Mouse (Mus musculus) CH12.LX (cell line): ENCODE results near the gene Tfdp1. TPM values are rescaled to one million over a fixed set of nuclear protein-coding genes. Genes with fewer than 3 reads are reported as not detected.

Experiments
- DNase-seq: peaks from one replicate; pipeline ENCODE4 v3.0.0-alpha.2; 2013; ENCODE audit errors: extremely low read depth
- H3K27ac ChIP-seq: 2 replicates; pipeline ENCODE4 v1.5.1; 2012; ENCODE audit warnings: low read depth, mild to moderate bottlenecking, control low read depth, moderate library complexity; ENCODE audit not compliant: insufficient read depth
- H3K27me3 ChIP-seq: replicated peaks from 2 replicates; pipeline ENCODE3; 2012; ENCODE audit warnings: inconsistent platforms
- H3K36me3 ChIP-seq, 2 experiments: replicated peaks in 1 of 2; 2 replicates each; pipeline versions ENCODE3 to v1.6.1; 2012; ENCODE audit warnings: inconsistent platforms in 1 of 2, low read length in 1 of 2, mild to moderate bottlenecking in 1 of 2, mixed read lengths in 1 of 2, moderate library complexity in 1 of 2; ENCODE audit not compliant: control insufficient read depth in 1 of 2, insufficient read depth in 1 of 2
- H3K4me1 ChIP-seq, 2 experiments: 2 replicates each; pipeline ENCODE4 v1.6.1; 2012; ENCODE audit warnings: inconsistent platforms in 1 of 2, moderate library complexity in 1 of 2; ENCODE audit not compliant: insufficient read depth in 2 of 2, control insufficient read depth in 1 of 2
- H3K4me2 ChIP-seq: 2 replicates; pipeline ENCODE4 v1.6.1; 2012; ENCODE audit warnings: low read depth, mild to moderate bottlenecking, control low read depth; ENCODE audit not compliant: poor library complexity, insufficient read depth, severe bottlenecking
- H3K4me3 ChIP-seq, 3 experiments: fragments of 150-350 bp in 1 of 3; sonication (generic) in 1 of 3; replicated peaks in 1 of 3; 2 replicates each; pipeline versions ENCODE3 to v1.5.1; 2011 to 2012; ENCODE audit warnings: low read depth in 2 of 3, low read length in 2 of 3, mild to moderate bottlenecking in 2 of 3, moderate library complexity in 2 of 3, control low read depth in 1 of 3, improper control_type of control experiment in 1 of 3, inconsistent platforms in 1 of 3, mixed read lengths in 1 of 3; ENCODE audit not compliant: poor library complexity in 1 of 3
- H3K79me2 ChIP-seq: replicated peaks from 2 replicates; pipeline ENCODE4 v1.6.1; 2012; ENCODE audit warnings: mild to moderate bottlenecking, moderate library complexity; ENCODE audit not compliant: control insufficient read depth, poor library complexity, insufficient read depth, severe bottlenecking; ENCODE audit errors: extremely low read depth
- H3K9ac ChIP-seq: 2 replicates; pipeline ENCODE4 v1.6.1; 2012; ENCODE audit warnings: low read depth, mild to moderate bottlenecking, control low read depth, moderate library complexity; ENCODE audit not compliant: insufficient read depth
- H3K9me3 ChIP-seq: replicated peaks from 2 replicates; pipeline ENCODE3; 2012; ENCODE audit warnings: low read length, inconsistent platforms, mixed read lengths
- CHD1 ChIP-seq: IDR thresholded peaks from 2 replicates; pipeline ENCODE4 v1.6.1; 2012; ENCODE audit warnings: low read depth, low read length, improper control_type of control experiment, inconsistent platforms
- CHD2 ChIP-seq: IDR thresholded peaks from 2 replicates; pipeline ENCODE4 v1.6.1; 2011; ENCODE audit warnings: low read length, improper control_type of control experiment
- CTCF ChIP-seq, 2 experiments: IDR thresholded peaks in 1 of 2; conservative IDR thresholded peaks in 1 of 2; 2 replicates each; pipeline ENCODE4 v1.5.1; 2011 to 2012; ENCODE audit warnings: low read depth in 2 of 2, low read length in 2 of 2, improper control_type of control experiment in 1 of 2, inconsistent platforms in 1 of 2, mild to moderate bottlenecking in 1 of 2, moderate library complexity in 1 of 2
- ELF1 ChIP-seq: IDR thresholded peaks from 2 replicates; pipeline ENCODE4 v1.6.1; 2014; ENCODE audit warnings: low read depth, mild to moderate bottlenecking, inconsistent platforms, low read length, improper control_type of control experiment
- IRF4 ChIP-seq: IDR thresholded peaks from 2 replicates; pipeline ENCODE4 v1.6.1; 2014; ENCODE audit warnings: low read depth, mild to moderate bottlenecking, inconsistent platforms, low read length, improper control_type of control experiment
- JUN ChIP-seq: IDR thresholded peaks from 2 replicates; pipeline ENCODE4 v1.6.1; 2011; ENCODE audit warnings: low read depth, mild to moderate bottlenecking, low read length, improper control_type of control experiment, moderate library complexity; ENCODE audit not compliant: insufficient read depth
- MAX ChIP-seq: IDR thresholded peaks from 2 replicates; pipeline ENCODE4 v1.6.1; 2011; ENCODE audit warnings: low read length, improper control_type of control experiment
- NELFE ChIP-seq: IDR thresholded peaks from 2 replicates; pipeline ENCODE4 v1.6.1; 2011; ENCODE audit warnings: low read depth, low read length, improper control_type of control experiment
- NRF1 ChIP-seq: IDR thresholded peaks from 2 replicates; pipeline ENCODE4 v1.6.1; 2014; ENCODE audit warnings: low read depth, mild to moderate bottlenecking, inconsistent platforms, low read length, improper control_type of control experiment, moderate library complexity
- POLR2AphosphoS2 ChIP-seq: IDR thresholded peaks from 2 replicates; pipeline ENCODE4 v1.6.1; 2011; ENCODE audit warnings: low read depth, low read length, improper control_type of control experiment
- RAD21 ChIP-seq: IDR thresholded peaks from 2 replicates; pipeline ENCODE4 v1.6.1; 2011; ENCODE audit warnings: low read depth, mild to moderate bottlenecking, low read length, improper control_type of control experiment, moderate library complexity
- RCOR1 ChIP-seq: conservative IDR thresholded peaks from 2 replicates; pipeline ENCODE4 v1.6.1; 2012; ENCODE audit warnings: low read depth, mild to moderate bottlenecking, inconsistent platforms, low read length, improper control_type of control experiment
- SIN3A ChIP-seq: IDR thresholded peaks from 2 replicates; pipeline ENCODE4 v1.6.1; 2012; ENCODE audit warnings: low read length, improper control_type of control experiment, inconsistent platforms
- SMC3 ChIP-seq: IDR thresholded peaks from 2 replicates; pipeline ENCODE4 v1.6.1; 2011; ENCODE audit warnings: low read depth, low read length, improper control_type of control experiment
- TBP ChIP-seq: conservative IDR thresholded peaks from 2 replicates; pipeline ENCODE4 v1.6.1; 2011; ENCODE audit warnings: low read depth, low read length, improper control_type of control experiment
- UBTF ChIP-seq: IDR thresholded peaks from 2 replicates; pipeline ENCODE4 v1.6.1; 2012; ENCODE audit warnings: low read depth, mild to moderate bottlenecking, inconsistent platforms, low read length, improper control_type of control experiment, moderate library complexity
- USF2 ChIP-seq: conservative IDR thresholded peaks from 2 replicates; pipeline ENCODE4 v1.6.1; 2011; ENCODE audit warnings: low read depth, low read length, improper control_type of control experiment
- ZC3H11A ChIP-seq: IDR thresholded peaks from 2 replicates; pipeline ENCODE4 v1.6.1; 2012; ENCODE audit warnings: low read depth, mild to moderate bottlenecking, inconsistent platforms, low read length, improper control_type of control experiment
- ZKSCAN1 ChIP-seq: IDR thresholded peaks from 2 replicates; pipeline ENCODE4 v1.6.1; 2012; ENCODE audit warnings: low read depth, inconsistent platforms, low read length, improper control_type of control experiment, borderline replicate concordance
- ZMIZ1 ChIP-seq: IDR thresholded peaks from 2 replicates; pipeline ENCODE4 v1.6.1; 2012; ENCODE audit warnings: low read depth, mild to moderate bottlenecking, inconsistent platforms, low read length, improper control_type of control experiment
- ZNF384 ChIP-seq: IDR thresholded peaks from 2 replicates; pipeline ENCODE4 v1.6.1; 2012; ENCODE audit warnings: low read depth, low read length, improper control_type of control experiment, inconsistent platforms
- dilution Hi-C: fragments of 300-500 bp; cut with MboI; formaldehyde crosslinking; loops from 2 replicates; pipeline ENCODE4 v1.14.3; 2020; ENCODE audit warnings: low sequenced_read_pairs; ENCODE audit not compliant: extremely low pct_unique_long_range_greater_than_20kb, extremely low pct_ligation_motif_present
- in situ Hi-C: fragments of 300-500 bp; cut with MboI; formaldehyde crosslinking; loops from 3 replicates; pipeline ENCODE4 v1.14.3; 2019; ENCODE audit warnings: low sequenced_read_pairs, low pct_ligation_motif_present, low pct_unique_long_range_greater_than_20kb, mixed read lengths
- polyA plus RNA-seq: library from polyadenylated mRNA; unstranded; fragments of >175 nt; gene quantifications from 2 replicates; pipeline ENCODE4 v1.2.1, GENCODE M21; 2012; ENCODE audit warnings: low read depth; ENCODE audit not compliant: insufficient read length
- total RNA-seq, 2 experiments: library from RNA; depleted of rRNA; stranded (reverse); fragments of 300-350 nt in 1 of 2; fragments of >200 nt in 1 of 2; gene quantifications; 2 replicates each; pipeline ENCODE4 v1.2.3; 2012 to 2014

Tfdp1 gene
- total and polyA plus RNA-seq, 3 experiments = 189 to 338 (median 301) TPM

GRCm38 (mm10) chr8:13412891-13413558 is 74.5 kb downstream of the Tfdp1 start:
- dilution Hi-C loops (no loop called here), in situ Hi-C loops (loop anchor here (10.0 kb wide), 1 partner anchor 332 kb away; no protein-coding TSS in a partner anchor)
- DNase-seq = peak; percentile 60
- Histone ChIP-seq H3K4me2 (no peak overlapping the region), H3K27me3 (peaks cover 39% of the 10 kb centered on the region), H3K4me1 (no peaks in the 10 kb centered on the region; a peak in 1 of 4 replicates), H3K36me3 (no peaks in the 10 kb centered on the region), H3K9me3 (no peaks in the 10 kb centered on the region), H3K9ac (no peak overlapping the region), H3K79me2 (no peaks in the 10 kb centered on the region), H3K4me3 (no peak overlapping the region), H3K27ac (no peak overlapping the region)
- TF ChIP-seq JUN = no peak
- no peak for TF ChIP-seq UBTF
- TF ChIP-seq NRF1 = no peak
- TF ChIP-seq SMC3 = peak; percentile 82
- peak; percentile 80 for TF ChIP-seq RAD21
- TF ChIP-seq TBP = no peak
- no peak for TF ChIP-seq IRF4
- TF ChIP-seq CTCF (conservative IDR thresholded peaks at IDR 0.05 in 1 of 2, IDR thresholded peaks at IDR 0.05 in 1 of 2; ENCODE audit: low read depth in 2 of 2, low read length in 2 of 2) = peak; percentile 71 to 88

- Histone ChIP-seq H3K36me3 (no peaks in the 10 kb centered on the region), H3K4me1 (no peaks in the 10 kb centered on the region; a peak in 1 of 4 replicates), H3K4me3 (no peak overlapping the region), H3K4me2 (no peak overlapping the region), H3K27me3 (peaks cover 48% of the 10 kb centered on the region), H3K9ac (no peak overlapping the region), H3K9me3 (no peaks in the 10 kb centered on the region), H3K79me2 (no peaks in the 10 kb centered on the region), H3K27ac (no peak overlapping the region)
- dilution Hi-C loops = no loop called here
- in situ Hi-C loops = loop anchor here (10.0 kb wide), 1 partner anchor 331 kb away; no protein-coding TSS in a partner anchor
- TF ChIP-seq MAX (no peak), ELF1 (no peak), UBTF (no peak), USF2 (no peak), SIN3A (no peak), ZNF384 (no peak), NELFE (no peak), POLR2AphosphoS2 (no peak), ZKSCAN1 (no peak), CHD2 (no peak), ZMIZ1 (no peak), RCOR1 (no peak), CHD1 (no peak), ZC3H11A (no peak)
- DNase-seq = no peak
Measured at GRCm38 (mm10) chr8:13413823-13414390, 75.4 kb downstream of the Tfdp1 start.
